Mouse (Mus musculus): ENCODE measurements around the gene B3gnt2.

The B3gnt2 gene

GRCm38 (mm10) chr11:22815877-22816276 lies 44.9 kb downstream of the B3gnt2 start:
- no peak for DNase-seq (ENCODE audit: low spot score in 2 of 2)

GRCm38 (mm10) chr11:22815143-22815542 lies 45.6 kb downstream of the B3gnt2 start:
- DNase-seq (ENCODE audit: low spot score in 2 of 2), result no peak

GRCm38 (mm10) chr11:22813921-22814704 lies 46.6 kb downstream of the B3gnt2 start:
- no peak for DNase-seq (ENCODE audit: low spot score in 2 of 2)

- DNase-seq (ENCODE audit: low spot score in 2 of 2), result no peak
These were observed 47.3 kb downstream of the B3gnt2 start for GRCm38 (mm10) chr11:22813427-22813826.

- DNase-seq (ENCODE audit: low spot score in 2 of 2), result no peak
These were observed 49.3 kb downstream of the B3gnt2 start for GRCm38 (mm10) chr11:22811413-22811812.

- no peak for DNase-seq (ENCODE audit: low spot score in 2 of 2)
These were observed 51.2 kb downstream of the B3gnt2 start for GRCm38 (mm10) chr11:22809465-22810096.

- DNase-seq (ENCODE audit: low spot score in 2 of 2), result no peak
These were observed 52.7 kb downstream of the B3gnt2 start for GRCm38 (mm10) chr11:22808040-22808439.

- DNase-seq (ENCODE audit: low spot score in 2 of 2), result no peak
These were observed 55.6 kb downstream of the B3gnt2 start for GRCm38 (mm10) chr11:22805171-22805570.

- DNase-seq (ENCODE audit: low spot score in 2 of 2), result no peak
These were observed 60.8 kb downstream of the B3gnt2 start for GRCm38 (mm10) chr11:22799987-22800424.

- no peak for DNase-seq (ENCODE audit: low spot score in 2 of 2)
These were observed 61.8 kb downstream of the B3gnt2 start for GRCm38 (mm10) chr11:22798916-22799315.

GRCm38 (mm10) chr11:22794734-22795133 lies 66.0 kb downstream of the B3gnt2 start:
- DNase-seq (ENCODE audit: low spot score in 2 of 2), result no peak

GRCm38 (mm10) chr11:22793881-22794203 lies 66.9 kb downstream of the B3gnt2 start:
- no peak for DNase-seq (ENCODE audit: low spot score in 2 of 2)

GRCm38 (mm10) chr11:22793176-22793880 lies 67.4 kb downstream of the B3gnt2 start:
- no peak for DNase-seq (ENCODE audit: low spot score in 2 of 2)

GRCm38 (mm10) chr11:22792149-22792548 lies 68.6 kb downstream of the B3gnt2 start:
- DNase-seq (ENCODE audit: low spot score in 2 of 2), result no peak

GRCm38 (mm10) chr11:22791726-22792125 lies 69.0 kb downstream of the B3gnt2 start:
- DNase-seq (ENCODE audit: low spot score in 2 of 2), result no peak

GRCm38 (mm10) chr11:22787833-22788232 lies 72.9 kb downstream of the B3gnt2 start:
- no peak for DNase-seq (ENCODE audit: low spot score in 2 of 2)

GRCm38 (mm10) chr11:22784477-22784876 lies 76.3 kb downstream of the B3gnt2 start:
- no peak for DNase-seq (ENCODE audit: low spot score in 2 of 2)

- no peak for DNase-seq (ENCODE audit: low spot score in 2 of 2)
These were observed 78.0 kb downstream of the B3gnt2 start for GRCm38 (mm10) chr11:22782705-22783124.

- DNase-seq (ENCODE audit: low spot score in 2 of 2), result no peak
These were observed 79.6 kb downstream of the B3gnt2 start for GRCm38 (mm10) chr11:22781190-22781589.

- no peak for DNase-seq (ENCODE audit: low spot score in 2 of 2)
These were observed 80.0 kb downstream of the B3gnt2 start for GRCm38 (mm10) chr11:22780761-22781160.

- no peak for DNase-seq (ENCODE audit: low spot score in 2 of 2)
These were observed 80.8 kb downstream of the B3gnt2 start for GRCm38 (mm10) chr11:22779821-22780551.

- no peak for DNase-seq (ENCODE audit: low spot score in 2 of 2)
These were observed 82.2 kb downstream of the B3gnt2 start for GRCm38 (mm10) chr11:22778596-22778995.

Data from frontal cortex, postnatal 36 days (tissue).